Mouse (Mus musculus): Measurements from ENCODE around the gene Thoc3. TPM values are rescaled to one million over a fixed set of nuclear protein-coding genes. Genes with fewer than 3 reads are reported as not detected.

The Thoc3 gene
- 37.8 and 38.5 TPM in 2 replicates for polyA plus RNA-seq (2015; fragmentation: Nextera tagmentation; extraction: Ambion mirVana)

DNA sequence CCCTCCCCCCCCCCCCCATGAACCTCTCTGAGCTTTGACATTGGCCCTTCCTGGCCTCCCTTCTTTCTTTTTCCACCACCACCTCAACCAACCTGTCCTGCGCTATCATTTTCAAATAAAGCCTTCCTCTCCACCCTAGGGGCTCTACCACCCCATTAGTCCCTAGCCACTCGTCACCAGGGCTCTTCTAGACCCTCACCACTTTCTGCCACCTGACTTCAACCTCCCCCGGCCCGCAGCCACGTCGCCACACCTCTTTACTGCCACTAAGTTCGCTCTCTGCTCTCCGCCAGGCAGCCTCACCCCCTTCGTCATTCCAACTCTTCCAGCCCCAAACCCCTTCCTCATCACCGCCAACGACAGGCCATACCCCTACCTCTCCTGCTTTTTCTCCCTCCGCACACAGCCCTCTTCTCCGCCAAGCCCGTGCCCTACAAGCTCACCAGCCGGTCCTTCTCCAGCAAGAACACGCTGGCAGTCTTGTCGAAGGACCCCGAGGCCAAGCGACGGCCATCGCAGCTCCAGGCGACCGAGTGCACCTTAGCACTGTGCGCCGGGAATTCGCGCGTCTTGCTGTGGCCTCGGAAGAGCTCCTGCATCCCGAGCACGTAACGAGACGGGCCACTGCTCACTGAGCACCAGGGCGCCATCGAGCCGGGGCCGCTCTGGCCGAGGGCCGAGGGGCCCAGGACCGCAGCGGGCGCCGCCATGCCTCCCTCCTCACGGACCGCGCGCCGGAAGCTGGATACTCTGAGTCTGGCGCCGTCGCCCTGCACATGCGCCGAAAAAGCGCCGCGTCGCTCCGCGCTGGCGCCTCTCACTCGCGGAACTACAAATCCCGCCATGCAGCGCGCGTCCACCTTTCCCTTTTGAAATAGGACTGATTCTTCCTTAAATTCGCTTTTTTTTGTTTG, at the start of gene Thoc3:
Thoc3 (minus strand) TSS at position 752 of the 914 bp plus-strand sequence.
- Histone ChIP-seq H3K4me3 (ENCODE audit: low read depth, low read length) (peak within 1 kb of the TSS; percentile 82), H3K27me3 (replicated peaks; ENCODE audit: control insufficient read depth, insufficient read depth, low read length) (no peaks in the 10 kb centered on the region), H3K9me3 (ENCODE audit: control insufficient read depth) (0 out of 2 replicates have a peak, but pooled peaks cover 2% of the 10 kb centered on the region), H3K4me1 (replicated peaks; ENCODE audit: control insufficient read depth, insufficient read depth, low read length) (no peaks in the 10 kb centered on the region), H3K27ac (ENCODE audit: low read depth, low read length) (peak within 1 kb of the TSS; percentile 57; the same call in 1 of the 2 replicates), H3K36me3 (ENCODE audit: control insufficient read depth, insufficient read depth) (peaks cover 34% of the 10 kb centered on the region), H3K9ac (ENCODE audit: low read depth, low read length) (peak within 1 kb of the TSS; percentile 63), H3K4me2 (replicated peaks; ENCODE audit: low read depth) (peak within 1 kb of the TSS; percentile 77)
- 0 out of 2 replicates have a peak, but pooled peaks have one; percentile 5 for TF ChIP-seq CTCF (IDR thresholded peaks at IDR 0.05; ENCODE audit: low read depth)
- ATAC-seq, result peak; percentile 94
- under 1% methylated on average over 65 of the region's 67 CpGs for WGBS

DNA sequence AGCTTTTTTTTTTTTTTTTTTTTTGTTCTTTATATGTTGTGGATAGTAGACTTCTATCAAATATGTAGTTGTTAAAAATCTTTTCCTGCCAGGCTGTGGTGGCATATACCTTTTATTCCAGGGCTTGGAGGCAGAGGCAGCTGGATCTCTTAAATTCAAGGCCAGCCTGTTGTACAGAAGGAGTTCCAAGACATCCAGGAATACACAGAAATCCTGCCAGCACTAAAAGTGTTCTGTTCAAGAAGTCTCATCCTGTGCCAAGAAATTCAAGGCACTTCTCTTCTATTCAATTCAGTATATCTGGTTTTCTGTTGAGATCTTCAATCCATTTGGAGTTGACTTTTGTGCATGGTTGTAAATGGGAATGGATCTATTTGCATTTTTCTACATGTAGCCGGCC, 37.3 kb upstream of the Thoc3 start:
- H3K27me3 ChIP-seq (replicated peaks; ENCODE audit: control insufficient read depth, insufficient read depth, low read length), result no peaks in the 10 kb centered on the region

DNA sequence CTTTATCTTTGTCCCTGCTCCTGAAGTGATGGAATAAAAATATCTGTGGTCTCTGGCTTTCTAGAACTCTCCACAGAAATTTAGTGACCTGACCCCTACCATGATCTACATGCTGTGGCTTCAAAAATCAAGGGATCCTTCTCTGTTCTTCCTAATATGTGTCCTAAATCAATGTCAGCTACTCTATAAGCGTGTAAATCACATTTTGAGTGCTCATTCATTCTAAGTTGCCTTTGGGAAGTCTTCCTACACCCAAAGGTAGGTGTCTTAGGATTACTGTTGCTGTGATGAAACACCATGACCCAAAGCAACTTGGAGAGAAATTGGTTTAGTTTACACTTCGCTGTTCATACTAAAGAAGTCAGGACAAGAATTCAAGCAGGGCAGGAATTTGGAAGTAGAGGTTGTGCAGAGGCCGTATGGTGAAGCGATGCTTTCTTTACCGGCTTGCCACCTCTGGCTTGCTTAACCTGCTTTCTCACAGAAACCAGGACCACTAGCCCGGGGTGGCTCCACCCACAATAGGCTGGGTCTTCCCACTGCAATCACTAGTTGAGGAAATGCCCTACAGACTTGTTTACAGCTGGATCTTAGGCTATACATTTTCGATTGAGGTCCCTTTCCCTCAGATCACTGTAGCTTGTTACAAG, 36.1 kb upstream of the Thoc3 start:
- WGBS, result 38% methylated on average over 7 of the region's 7 CpGs
- no peak for TF ChIP-seq CTCF (IDR thresholded peaks at IDR 0.05; ENCODE audit: low read depth)
- Histone ChIP-seq H3K27me3 (replicated peaks; ENCODE audit: control insufficient read depth, insufficient read depth, low read length) (no peaks in the 10 kb centered on the region), H3K4me1 (replicated peaks; ENCODE audit: control insufficient read depth, insufficient read depth, low read length) (0 out of 2 replicates have a peak, but pooled peaks cover 3% of the 10 kb centered on the region), H3K9ac (ENCODE audit: low read depth, low read length) (no peak overlapping the region), H3K36me3 (ENCODE audit: control insufficient read depth, insufficient read depth) (no peaks in the 10 kb centered on the region), H3K9me3 (ENCODE audit: control insufficient read depth) (no peaks in the 10 kb centered on the region), H3K4me2 (replicated peaks; ENCODE audit: low read depth) (peak overlapping the region; percentile 97), H3K27ac (ENCODE audit: low read depth, low read length) (no peak overlapping the region), H3K4me3 (ENCODE audit: low read depth, low read length) (peak overlapping the region; percentile 70)
- ATAC-seq, result no peak

More for the DNA sequence above, 37.3 kb upstream of the Thoc3 start:
- no peak overlapping the region for H3K4me3 ChIP-seq (ENCODE audit: low read depth, low read length)
- WGBS, result 100% methylated on average over 1 of the region's 1 CpGs
- 0 out of 2 replicates have a peak, but pooled peaks cover 3% of the 10 kb centered on the region for H3K4me1 ChIP-seq (replicated peaks; ENCODE audit: control insufficient read depth, insufficient read depth, low read length)
- H3K36me3 ChIP-seq (ENCODE audit: control insufficient read depth, insufficient read depth), result no peaks in the 10 kb centered on the region
- no peaks in the 10 kb centered on the region for H3K9me3 ChIP-seq (ENCODE audit: control insufficient read depth)
- ATAC-seq, result no peak
- no peak overlapping the region for H3K4me2 ChIP-seq (replicated peaks; ENCODE audit: low read depth)
- H3K9ac ChIP-seq (ENCODE audit: low read depth, low read length), result no peak overlapping the region
- no peak overlapping the region for H3K27ac ChIP-seq (ENCODE audit: low read depth, low read length)
- TF ChIP-seq CTCF (IDR thresholded peaks at IDR 0.05; ENCODE audit: low read depth), result no peak

DNA sequence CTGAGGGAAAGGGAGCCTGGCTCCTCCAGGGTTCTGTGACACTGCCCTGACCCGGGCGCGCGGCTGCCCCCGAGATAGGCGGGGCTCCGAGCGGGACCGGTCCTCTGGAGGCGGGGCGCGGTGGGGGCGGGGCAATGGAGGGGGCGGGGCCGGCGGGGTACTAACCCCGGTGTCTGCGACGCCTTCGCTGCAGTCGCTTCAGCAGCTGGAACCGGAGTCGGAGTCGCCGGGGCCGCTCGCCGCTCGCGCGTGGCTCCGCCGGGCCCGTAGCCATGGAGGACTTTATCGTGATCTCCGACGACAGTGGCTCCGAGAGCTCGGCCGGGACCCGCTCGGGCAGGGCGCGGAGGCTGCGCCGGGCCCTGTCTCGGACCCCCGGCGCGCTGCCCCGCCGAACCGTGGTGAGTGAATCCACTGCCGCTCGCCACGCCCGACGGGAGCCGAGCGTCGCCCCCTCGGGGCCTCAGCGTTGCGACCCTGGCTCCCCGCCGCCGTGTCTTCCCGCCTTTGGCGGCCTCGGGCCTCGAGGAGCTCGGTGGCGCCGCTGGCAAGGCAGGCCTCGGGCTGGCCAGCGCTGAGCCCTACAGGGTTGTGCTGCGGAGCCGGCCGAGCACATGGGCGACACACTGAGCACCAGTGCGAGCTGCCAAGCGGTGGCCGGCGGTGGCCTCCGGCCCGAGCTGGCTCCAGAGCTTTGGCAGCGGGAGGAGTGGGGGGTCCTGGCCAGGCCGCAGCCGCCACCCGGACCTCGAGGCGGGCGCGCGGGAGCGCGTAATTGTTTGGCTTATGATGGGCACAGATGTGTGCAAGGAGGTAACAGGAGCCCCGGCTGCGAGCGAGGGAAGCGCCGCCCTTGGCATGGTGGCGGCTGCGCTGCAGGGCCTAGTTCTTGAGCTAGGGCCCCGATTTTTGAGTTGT, 35.2 kb upstream of the Thoc3 start, which contains the start of gene Simc1:
Simc1 (plus strand) TSS at position 176 of the 918 bp plus-strand sequence.
- TF ChIP-seq CTCF (IDR thresholded peaks at IDR 0.05; ENCODE audit: low read depth), result no peak
- Histone ChIP-seq H3K4me3 (ENCODE audit: low read depth, low read length) (peak within 1 kb of the TSS; percentile 70), H3K27me3 (replicated peaks; ENCODE audit: control insufficient read depth, insufficient read depth, low read length) (no peaks in the 10 kb centered on the region), H3K27ac (ENCODE audit: low read depth, low read length) (peak within 1 kb of the TSS; percentile 62), H3K9ac (ENCODE audit: low read depth, low read length) (peak within 1 kb of the TSS; percentile 53), H3K36me3 (ENCODE audit: control insufficient read depth, insufficient read depth) (no peaks in the 10 kb centered on the region), H3K4me1 (replicated peaks; ENCODE audit: control insufficient read depth, insufficient read depth, low read length) (0 out of 2 replicates have a peak, but pooled peaks cover 3% of the 10 kb centered on the region), H3K9me3 (ENCODE audit: control insufficient read depth) (no peaks in the 10 kb centered on the region), H3K4me2 (replicated peaks; ENCODE audit: low read depth) (peak within 1 kb of the TSS; percentile 97)
- WGBS, result under 1% methylated on average over 97 of the region's 105 CpGs
- peak; percentile 93 for ATAC-seq

DNA sequence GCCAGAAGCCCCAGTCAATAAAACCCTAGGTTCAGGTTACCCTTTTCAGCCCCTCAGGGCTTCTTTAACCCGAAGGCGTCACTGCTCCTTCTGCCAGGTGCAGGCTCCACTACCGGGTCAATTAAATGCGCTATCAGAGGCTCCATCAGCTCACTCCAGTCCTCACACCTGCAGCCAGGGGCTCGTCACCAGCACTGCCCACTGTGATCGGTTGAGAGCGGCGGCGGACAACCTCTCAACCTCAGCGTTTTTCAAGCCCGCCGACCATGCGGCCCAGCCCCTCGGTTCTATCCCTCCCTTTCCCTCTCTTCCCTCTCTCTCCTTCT, 34.6 kb upstream of the Thoc3 start:
- Histone ChIP-seq H3K4me1 (replicated peaks; ENCODE audit: control insufficient read depth, insufficient read depth, low read length) (0 out of 2 replicates have a peak, but pooled peaks cover 3% of the 10 kb centered on the region), H3K27ac (ENCODE audit: low read depth, low read length) (no peak overlapping the region; the same call in 1 of the 2 replicates)
- peak; percentile 50 for ATAC-seq

More for the DNA sequence above, 34.6 kb upstream of the Thoc3 start:
- TF ChIP-seq CTCF (IDR thresholded peaks at IDR 0.05; ENCODE audit: low read depth), result 0 out of 2 replicates have a peak, but pooled peaks have one; percentile 14
- Histone ChIP-seq H3K4me3 (ENCODE audit: low read depth, low read length) (peak overlapping the region; percentile 70), H3K27me3 (replicated peaks; ENCODE audit: control insufficient read depth, insufficient read depth, low read length) (no peaks in the 10 kb centered on the region), H3K36me3 (ENCODE audit: control insufficient read depth, insufficient read depth) (no peaks in the 10 kb centered on the region), H3K9ac (ENCODE audit: low read depth, low read length) (no peak overlapping the region), H3K4me2 (replicated peaks; ENCODE audit: low read depth) (peak overlapping the region; percentile 97), H3K9me3 (ENCODE audit: control insufficient read depth) (no peaks in the 10 kb centered on the region)
- 1% methylated on average over 14 of the region's 14 CpGs for WGBS
